Mouse (Mus musculus) layer of hippocampus, postnatal 14 days (tissue): ENCODE measurements around the gene Dcaf15. TPM values are rescaled to one million over a fixed set of nuclear protein-coding genes. Genes with fewer than 3 reads are reported as not detected.

Experiments
- DNase-seq, 2 experiments: peaks; one replicate each; pipeline ENCODE4 v3.0.0; 2021 to 2022; ENCODE audit warnings: low spot score in 2 of 2, mixed read lengths in 1 of 2
- total RNA-seq, 2 experiments: library from RNA; stranded (reverse); gene quantifications; 2 replicates each; pipeline ENCODE4 v1.2.3; 2021

Gene Dcaf15
- total RNA-seq, 2 experiments from 2014 or later = 20.5 to 21.9 TPM

GRCm38 (mm10) chr8:84101476-84102270 is 2.9 kb downstream of the Dcaf15 start:
- DNase-seq = no peak

- DNase-seq = no peak
These were observed 6.2 kb downstream of the Dcaf15 start for GRCm38 (mm10) chr8:84098376-84098775.

GRCm38 (mm10) chr8:84096061-84096460 is 8.5 kb downstream of the Dcaf15 start:
- no peak for DNase-seq

GRCm38 (mm10) chr8:84090585-84090984 is 14.0 kb downstream of the Dcaf15 start:
- no peak for DNase-seq

GRCm38 (mm10) chr8:84089277-84089676 is 15.3 kb downstream of the Dcaf15 start:
- no peak for DNase-seq

GRCm38 (mm10) chr8:84087821-84088220 is 16.7 kb downstream of the Dcaf15 start:
- no peak for DNase-seq

GRCm38 (mm10) chr8:84087156-84087555 is 17.4 kb downstream of the Dcaf15 start:
- DNase-seq = no peak

- no peak for DNase-seq
These were observed 20.0 kb downstream of the Dcaf15 start for GRCm38 (mm10) chr8:84084341-84085115.

GRCm38 (mm10) chr8:84083829-84084241 is 20.7 kb downstream of the Dcaf15 start:
- DNase-seq = no peak

GRCm38 (mm10) chr8:84079206-84079605 is 25.4 kb downstream of the Dcaf15 start:
- DNase-seq = no peak

- no peak for DNase-seq
These were observed 27.7 kb downstream of the Dcaf15 start for GRCm38 (mm10) chr8:84076849-84077248.

- DNase-seq = no peak
These were observed 28.2 kb downstream of the Dcaf15 start for GRCm38 (mm10) chr8:84076412-84076811.

GRCm38 (mm10) chr8:84073230-84073976 is 31.2 kb downstream of the Dcaf15 start:
- no peak for DNase-seq

GRCm38 (mm10) chr8:84072321-84072720 is 32.2 kb downstream of the Dcaf15 start:
- DNase-seq = no peak

- DNase-seq = no peak
These were observed 32.6 kb downstream of the Dcaf15 start for GRCm38 (mm10) chr8:84071921-84072320.

GRCm38 (mm10) chr8:84070667-84071066 is 33.9 kb downstream of the Dcaf15 start:
- DNase-seq = peak; percentile 52 to 88

- DNase-seq = no peak
These were observed 34.3 kb downstream of the Dcaf15 start for GRCm38 (mm10) chr8:84070241-84070640.

- DNase-seq = peak in 1 of 2 experiments; percentile 21
These were observed 34.8 kb downstream of the Dcaf15 start for GRCm38 (mm10) chr8:84069750-84070149.

GRCm38 (mm10) chr8:84069169-84069568 is 35.4 kb downstream of the Dcaf15 start:
- DNase-seq = no peak

- DNase-seq = no peak
These were observed 36.1 kb downstream of the Dcaf15 start for GRCm38 (mm10) chr8:84068316-84069035.

- DNase-seq = no peak
These were observed 36.7 kb downstream of the Dcaf15 start for GRCm38 (mm10) chr8:84067911-84068310.
